Mouse (Mus musculus): ENCODE measurements around the gene Polr2l. TPM values are rescaled to one million over a fixed set of nuclear protein-coding genes. Genes with fewer than 3 reads are reported as not detected.
A peak's percentile ranks its signal among the peaks of the same experiment; 100 is the strongest.

Polr2l gene
- polyA plus RNA-seq, 1 experiment: 70.9 TPM

GRCm38 (mm10) chr7:141480842-141481497 lies 6.0 kb upstream of the Polr2l start:
- TF ChIP-seq CTCF (conservative IDR thresholded peaks at IDR 0.05; ENCODE audit: insufficient read depth, insufficient read length, low read depth, low read length): peak; percentile 97
- TF ChIP-seq POLR2A (IDR thresholded peaks at IDR 0.05; ENCODE audit: low read depth, low read length): no peak
- peak; percentile 83 for DNase-seq
- H3K27me3 ChIP-seq (replicated peaks; ENCODE audit: control insufficient read depth, insufficient read depth, low read length): no peaks in the 10 kb centered on the region
- peaks cover 22% of the 10 kb centered on the region for H3K4me1 ChIP-seq (ENCODE audit: control insufficient read depth, insufficient read depth, low read length)
- H3K27ac ChIP-seq (ENCODE audit: insufficient read depth, low read depth, low read length): no peak overlapping the region
- WGBS: 14% methylated on average over 10 of the region's 10 CpGs
- H3K36me3 ChIP-seq (ENCODE audit: control insufficient read depth, insufficient read depth, low read length): no peaks in the 10 kb centered on the region
- H3K4me3 ChIP-seq (ENCODE audit: insufficient read depth, low read depth, low read length): no peak overlapping the region

DNA sequence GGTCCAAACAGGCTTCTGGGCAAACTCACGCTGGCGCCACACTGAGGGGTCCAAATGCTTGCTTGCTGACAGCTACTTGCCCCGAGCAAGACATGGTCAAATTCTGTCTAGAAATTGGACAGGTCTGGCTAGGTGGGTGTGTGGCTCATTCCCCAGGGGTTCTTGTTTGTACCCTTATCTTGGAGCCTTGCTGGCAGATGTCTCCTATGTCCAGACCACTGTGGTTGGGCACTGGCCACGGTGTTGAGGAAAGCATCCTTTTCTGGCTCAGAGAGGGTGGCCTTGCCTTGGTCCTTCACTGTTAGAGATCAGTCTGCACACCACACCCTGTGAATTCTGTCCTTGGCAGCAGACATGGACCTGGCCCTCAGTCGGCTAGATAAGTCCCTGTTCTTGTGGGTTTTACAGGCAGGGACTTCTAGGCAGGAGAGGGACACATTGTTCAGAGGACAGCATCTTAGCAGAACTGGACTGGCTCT lies 3.4 kb upstream of the Polr2l start:
- H3K4me3 ChIP-seq (ENCODE audit: insufficient read depth, low read depth, low read length): no peak overlapping the region
- no peaks in the 10 kb centered on the region for H3K36me3 ChIP-seq (ENCODE audit: control insufficient read depth, insufficient read depth, low read length)
- no peaks in the 10 kb centered on the region for H3K27me3 ChIP-seq (replicated peaks; ENCODE audit: control insufficient read depth, insufficient read depth, low read length)
- peak overlapping the region; percentile 98 for H3K27ac ChIP-seq (ENCODE audit: insufficient read depth, low read depth, low read length)
- WGBS: 58% methylated on average over 5 of the region's 5 CpGs
- peaks cover 31% of the 10 kb centered on the region for H3K4me1 ChIP-seq (ENCODE audit: control insufficient read depth, insufficient read depth, low read length)
- TF ChIP-seq CTCF (conservative IDR thresholded peaks at IDR 0.05; ENCODE audit: insufficient read depth, insufficient read length, low read depth, low read length) (no peak), POLR2A (IDR thresholded peaks at IDR 0.05; ENCODE audit: low read depth, low read length) (no peak)
- no peak for DNase-seq

DNA sequence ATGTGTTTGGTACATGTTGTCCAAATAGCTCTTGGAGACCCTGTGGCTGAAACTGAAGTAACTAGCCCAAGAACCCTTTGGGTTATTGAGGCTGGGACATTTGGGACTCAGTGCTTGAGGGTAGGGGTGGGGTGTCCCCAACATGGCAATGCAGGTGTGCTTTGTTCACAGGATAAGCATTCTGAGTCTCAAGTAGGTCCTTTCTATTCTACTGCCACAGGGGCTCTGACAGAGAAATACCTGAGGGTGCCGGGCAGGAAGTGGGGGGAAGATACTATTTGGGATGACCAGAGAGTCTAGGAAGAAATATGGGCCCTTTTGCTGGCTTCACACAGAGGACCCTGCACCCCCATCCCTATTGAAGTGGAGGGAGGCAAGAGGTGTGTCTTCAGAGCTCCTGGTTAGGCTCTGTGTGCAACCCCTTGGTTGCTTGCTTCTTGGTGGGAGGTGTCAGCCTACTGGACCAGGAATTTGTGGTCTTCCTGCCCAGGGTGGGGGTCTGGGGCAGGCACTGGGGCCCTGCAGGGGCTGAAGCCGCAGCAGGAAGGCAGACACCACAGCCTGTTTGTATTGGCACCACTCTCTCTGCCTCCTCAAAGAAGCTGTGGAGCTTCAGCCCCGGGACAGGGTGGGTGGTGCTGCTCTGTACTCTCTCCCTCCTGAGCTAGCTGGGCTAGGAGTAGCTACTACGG lies 2.8 kb upstream of the Polr2l start:
- no peak for DNase-seq
- Histone ChIP-seq H3K27ac (ENCODE audit: insufficient read depth, low read depth, low read length) (peak overlapping the region; percentile 98), H3K27me3 (replicated peaks; ENCODE audit: control insufficient read depth, insufficient read depth, low read length) (no peaks in the 10 kb centered on the region), H3K4me3 (ENCODE audit: insufficient read depth, low read depth, low read length) (no peak overlapping the region), H3K36me3 (ENCODE audit: control insufficient read depth, insufficient read depth, low read length) (no peaks in the 10 kb centered on the region), H3K4me1 (ENCODE audit: control insufficient read depth, insufficient read depth, low read length) (peaks cover 32% of the 10 kb centered on the region)
- 43% methylated on average over 4 of the region's 4 CpGs for WGBS
- no peak for TF ChIP-seq POLR2A (IDR thresholded peaks at IDR 0.05; ENCODE audit: low read depth, low read length)
- no peak for TF ChIP-seq CTCF (conservative IDR thresholded peaks at IDR 0.05; ENCODE audit: insufficient read depth, insufficient read length, low read depth, low read length)

- TF ChIP-seq CTCF (conservative IDR thresholded peaks at IDR 0.05; ENCODE audit: insufficient read depth, insufficient read length, low read depth, low read length) (no peak), POLR2A (IDR thresholded peaks at IDR 0.05; ENCODE audit: low read depth, low read length) (no peak)
- no peak for DNase-seq
- H3K27ac ChIP-seq (ENCODE audit: insufficient read depth, low read depth, low read length): peak overlapping the region; percentile 98
- H3K36me3 ChIP-seq (ENCODE audit: control insufficient read depth, insufficient read depth, low read length): no peaks in the 10 kb centered on the region
- H3K4me3 ChIP-seq (ENCODE audit: insufficient read depth, low read depth, low read length): peak overlapping the region; percentile 96
- H3K27me3 ChIP-seq (replicated peaks; ENCODE audit: control insufficient read depth, insufficient read depth, low read length): no peaks in the 10 kb centered on the region
- 1% methylated on average over 7 of the region's 7 CpGs for WGBS
- H3K4me1 ChIP-seq (ENCODE audit: control insufficient read depth, insufficient read depth, low read length): peaks cover 27% of the 10 kb centered on the region
These were observed 2.0 kb upstream of the Polr2l start for GRCm38 (mm10) chr7:141476981-141477370.

DNA sequence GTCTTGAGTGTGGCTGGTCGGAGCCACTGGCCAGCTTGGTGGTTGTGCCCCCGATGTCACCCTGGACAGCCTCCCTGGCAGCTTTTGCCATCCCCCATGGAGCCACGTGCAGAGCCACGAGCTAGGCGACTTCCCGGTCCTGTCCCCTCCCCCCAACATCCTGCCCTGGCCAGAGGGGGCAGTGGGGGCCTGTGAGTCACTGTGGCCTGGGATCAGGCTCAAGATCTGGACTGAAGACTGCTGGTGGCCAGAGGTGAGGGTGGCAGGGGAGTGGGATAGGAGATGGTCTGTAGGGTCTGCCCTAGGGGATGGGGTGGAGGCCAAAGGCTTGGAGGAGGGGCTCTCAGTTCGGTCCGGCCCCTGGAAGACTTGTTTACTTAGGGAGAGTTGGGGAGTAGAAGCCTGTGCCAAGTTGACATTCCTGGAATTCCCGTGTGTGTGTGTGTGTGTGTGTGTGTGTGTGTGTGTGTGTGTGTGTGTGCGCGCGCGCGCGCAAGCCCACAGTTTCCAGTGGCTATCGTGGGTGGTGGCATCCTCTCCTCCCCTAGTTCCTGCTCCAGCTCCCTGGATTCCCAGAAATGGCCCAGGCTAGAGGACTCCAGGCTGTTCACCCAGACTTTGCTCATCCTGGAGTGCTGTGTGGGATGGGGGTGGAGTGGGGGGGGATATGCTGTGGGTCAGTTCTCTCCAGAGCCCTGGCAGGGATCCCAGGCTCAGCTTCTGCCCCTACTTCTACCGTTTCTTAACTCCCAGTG lies 1.5 kb upstream of the Polr2l start:
- peak overlapping the region; percentile 98 for H3K27ac ChIP-seq (ENCODE audit: insufficient read depth, low read depth, low read length)
- H3K4me1 ChIP-seq (ENCODE audit: control insufficient read depth, insufficient read depth, low read length): peaks cover 27% of the 10 kb centered on the region
- WGBS: under 1% methylated on average over 17 of the region's 17 CpGs
- TF ChIP-seq CTCF (conservative IDR thresholded peaks at IDR 0.05; ENCODE audit: insufficient read depth, insufficient read length, low read depth, low read length) (0 out of 2 replicates have a peak, but pooled peaks have one; percentile 26), POLR2A (IDR thresholded peaks at IDR 0.05; ENCODE audit: low read depth, low read length) (no peak)
- DNase-seq: peak; percentile 97
- H3K4me3 ChIP-seq (ENCODE audit: insufficient read depth, low read depth, low read length): peak overlapping the region; percentile 96
- no peaks in the 10 kb centered on the region for H3K27me3 ChIP-seq (replicated peaks; ENCODE audit: control insufficient read depth, insufficient read depth, low read length)
- H3K36me3 ChIP-seq (ENCODE audit: control insufficient read depth, insufficient read depth, low read length): no peaks in the 10 kb centered on the region

- Histone ChIP-seq H3K36me3 (ENCODE audit: control insufficient read depth, insufficient read depth, low read length) (no peaks in the 10 kb centered on the region), H3K27ac (ENCODE audit: insufficient read depth, low read depth, low read length) (peak overlapping the region; percentile 98), H3K4me3 (ENCODE audit: insufficient read depth, low read depth, low read length) (peak overlapping the region; percentile 96), H3K27me3 (replicated peaks; ENCODE audit: control insufficient read depth, insufficient read depth, low read length) (no peaks in the 10 kb centered on the region), H3K4me1 (ENCODE audit: control insufficient read depth, insufficient read depth, low read length) (peaks cover 25% of the 10 kb centered on the region)
- peak; percentile 50 for DNase-seq
- 2% methylated on average over 12 of the region's 12 CpGs for WGBS
- TF ChIP-seq CTCF (conservative IDR thresholded peaks at IDR 0.05; ENCODE audit: insufficient read depth, insufficient read length, low read depth, low read length) (no peak), POLR2A (IDR thresholded peaks at IDR 0.05; ENCODE audit: low read depth, low read length) (no peak)
These were observed 850 bp upstream of the Polr2l start for GRCm38 (mm10) chr7:141475805-141476158.

- no peaks in the 10 kb centered on the region for H3K27me3 ChIP-seq (replicated peaks; ENCODE audit: control insufficient read depth, insufficient read depth, low read length)
- H3K4me3 ChIP-seq (ENCODE audit: insufficient read depth, low read depth, low read length): peak overlapping the region; percentile 96
- WGBS: 5% methylated on average over 5 of the region's 5 CpGs
- no peak overlapping the region for H3K27ac ChIP-seq (ENCODE audit: insufficient read depth, low read depth, low read length)
- H3K4me1 ChIP-seq (ENCODE audit: control insufficient read depth, insufficient read depth, low read length): peaks cover 34% of the 10 kb centered on the region
- H3K36me3 ChIP-seq (ENCODE audit: control insufficient read depth, insufficient read depth, low read length): no peaks in the 10 kb centered on the region
- TF ChIP-seq POLR2A (IDR thresholded peaks at IDR 0.05; ENCODE audit: low read depth, low read length) (no peak), CTCF (conservative IDR thresholded peaks at IDR 0.05; ENCODE audit: insufficient read depth, insufficient read length, low read depth, low read length) (no peak)
- DNase-seq: no peak
These were observed 772 bp downstream of the Polr2l start for GRCm38 (mm10) chr7:141474160-141474559.

All from kidney, adult 2 months (tissue).